Mouse (Mus musculus): ENCODE data around the gene Polr3gl. TPM values are rescaled to one million over a fixed set of nuclear protein-coding genes. Genes with fewer than 3 reads are reported as not detected.

Polr3gl gene
- total and polyA plus RNA-seq, 2 experiments from 2014 or later: 10.3 to 37.1 TPM

DNA sequence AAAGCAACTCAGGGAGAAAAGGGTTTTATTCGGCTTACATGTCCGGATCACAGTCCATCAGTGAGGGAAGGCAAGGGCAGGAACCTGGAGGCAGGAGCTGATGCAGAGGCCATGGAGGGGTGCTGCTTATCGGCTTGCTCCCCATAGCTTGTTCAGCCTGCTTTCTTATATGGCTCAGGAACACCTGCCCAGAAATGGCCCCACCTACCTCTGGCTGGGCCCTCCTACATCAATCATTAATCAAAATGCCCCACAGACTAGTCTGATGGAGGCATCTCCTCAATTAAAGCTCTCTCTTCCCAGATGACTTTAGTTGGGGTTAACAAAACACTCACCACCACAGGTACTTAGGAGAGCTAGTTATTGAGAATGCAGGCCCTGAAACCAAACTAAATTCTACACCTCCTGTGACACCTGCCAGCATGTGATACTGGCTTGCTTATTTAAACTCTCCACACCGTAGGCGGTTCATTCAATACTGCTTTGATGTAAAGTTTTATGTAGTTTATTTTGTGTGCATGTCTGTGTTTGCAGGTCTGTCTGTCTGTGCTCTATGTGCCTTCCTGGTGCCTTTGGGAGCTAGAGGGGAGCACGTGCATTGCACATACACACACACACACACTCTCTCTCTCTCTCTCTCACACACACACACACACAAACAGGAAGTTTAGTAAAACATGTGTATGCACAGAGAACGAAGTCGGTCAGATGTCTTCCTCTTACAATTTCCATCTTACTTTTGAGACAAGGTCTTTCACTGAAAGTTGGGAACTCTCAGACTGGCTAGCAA, 27.1 kb downstream of the Polr3gl start:
- DNase-seq (ENCODE audit: low spot score): no peak
- H3K27me3 ChIP-seq (ENCODE audit: control insufficient read depth, insufficient read depth, low read length): no peaks in the 10 kb centered on the region
- TF ChIP-seq EP300 (IDR thresholded peaks at IDR 0.05; ENCODE audit: low read depth): no peak
- H3K4me1 ChIP-seq (ENCODE audit: control insufficient read depth, insufficient read depth): peaks cover 52% of the 10 kb centered on the region
- no peak overlapping the region for H3K4me2 ChIP-seq (ENCODE audit: low read depth, low read length)
- 74% methylated on average over 8 of the region's 8 CpGs for WGBS
- no peak overlapping the region for H3K4me3 ChIP-seq (ENCODE audit: low read depth, low read length)
- H3K9me3 ChIP-seq (replicated peaks; ENCODE audit: control insufficient read depth, low read length): no peaks in the 10 kb centered on the region
- no peaks in the 10 kb centered on the region for H3K36me3 ChIP-seq (replicated peaks; ENCODE audit: control insufficient read depth, insufficient read depth, low read length)
- no peak for ATAC-seq (ENCODE audit: insufficient read depth, low read depth)
- H3K27ac ChIP-seq (ENCODE audit: low read depth): peak overlapping the region; percentile 13; the same call in 1 of the 2 replicates
- no peak overlapping the region for H3K9ac ChIP-seq (replicated peaks; ENCODE audit: low read depth, low read length)

DNA sequence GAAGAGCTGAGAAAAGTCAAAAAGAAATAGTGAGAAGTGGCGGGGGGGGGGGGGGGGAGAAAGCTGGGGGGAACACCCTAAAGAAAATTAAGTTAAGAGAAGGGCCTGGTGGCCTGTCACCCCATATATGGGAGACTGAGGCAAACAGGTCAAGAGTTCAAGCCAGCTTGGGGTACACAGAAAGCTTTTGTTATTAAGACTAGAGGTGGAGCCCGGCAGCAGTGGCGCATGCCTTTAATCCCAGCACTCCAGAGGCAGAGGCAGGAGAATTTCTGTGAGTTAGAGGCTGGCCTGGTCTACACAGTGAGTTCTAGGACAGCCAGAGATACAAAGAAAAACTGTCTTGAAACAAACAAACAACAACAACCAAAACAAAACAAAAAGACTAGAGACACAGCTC, 28.9 kb downstream of the Polr3gl start:
- Histone ChIP-seq H3K4me1 (ENCODE audit: control insufficient read depth, insufficient read depth) (peaks cover 36% of the 10 kb centered on the region), H3K27me3 (ENCODE audit: control insufficient read depth, insufficient read depth, low read length) (no peaks in the 10 kb centered on the region), H3K4me2 (ENCODE audit: low read depth, low read length) (no peak overlapping the region), H3K36me3 (replicated peaks; ENCODE audit: control insufficient read depth, insufficient read depth, low read length) (peaks cover 15% of the 10 kb centered on the region), H3K9me3 (replicated peaks; ENCODE audit: control insufficient read depth, low read length) (no peaks in the 10 kb centered on the region), H3K4me3 (ENCODE audit: low read depth, low read length) (no peak overlapping the region), H3K9ac (replicated peaks; ENCODE audit: low read depth, low read length) (no peak overlapping the region), H3K27ac (ENCODE audit: low read depth) (peak overlapping the region; percentile 96)
- TF ChIP-seq EP300 (IDR thresholded peaks at IDR 0.05; ENCODE audit: low read depth): no peak
- no peak for TF ChIP-seq CTCF (IDR thresholded peaks at IDR 0.05; ENCODE audit: low read depth)
- ATAC-seq (ENCODE audit: insufficient read depth, low read depth) (no peak), DNase-seq (ENCODE audit: low spot score) (no peak)
- 89% methylated on average over 3 of the region's 3 CpGs for WGBS

DNA sequence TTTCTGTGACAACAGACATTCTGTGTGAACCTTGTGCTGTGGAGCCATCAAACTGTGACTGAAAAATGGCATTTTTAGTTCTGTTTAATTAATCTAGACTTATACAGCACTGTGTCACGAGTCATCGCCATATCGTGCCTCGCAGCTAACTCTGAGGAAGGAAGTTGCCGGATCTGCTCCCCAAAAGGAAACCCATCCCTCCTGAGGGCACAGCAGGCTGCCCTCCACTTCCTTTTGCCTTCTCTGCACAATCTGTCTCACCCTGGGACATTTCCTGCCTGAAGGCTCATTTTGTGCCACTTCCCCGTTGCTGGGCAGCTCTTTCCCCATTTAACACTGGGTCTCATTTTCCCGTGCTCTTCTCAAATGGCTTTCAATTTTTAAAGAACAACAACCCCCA, 29.3 kb downstream of the Polr3gl start:
- H3K27ac ChIP-seq (ENCODE audit: low read depth): peak overlapping the region; percentile 96
- H3K9ac ChIP-seq (replicated peaks; ENCODE audit: low read depth, low read length): 0 out of 2 replicates have a peak overlapping the region, but pooled peaks have one; percentile 0
- peaks cover 31% of the 10 kb centered on the region for H3K4me1 ChIP-seq (ENCODE audit: control insufficient read depth, insufficient read depth)
- no peak for DNase-seq (ENCODE audit: low spot score)
- no peak for ATAC-seq (ENCODE audit: insufficient read depth, low read depth)
- peak overlapping the region; percentile 3; the same call in 1 of the 2 replicates for H3K4me2 ChIP-seq (ENCODE audit: low read depth, low read length)
- no peaks in the 10 kb centered on the region for H3K27me3 ChIP-seq (ENCODE audit: control insufficient read depth, insufficient read depth, low read length)
- H3K4me3 ChIP-seq (ENCODE audit: low read depth, low read length): no peak overlapping the region
- H3K9me3 ChIP-seq (replicated peaks; ENCODE audit: control insufficient read depth, low read length): no peaks in the 10 kb centered on the region
- TF ChIP-seq EP300 (IDR thresholded peaks at IDR 0.05; ENCODE audit: low read depth) (peak; percentile 50), CTCF (IDR thresholded peaks at IDR 0.05; ENCODE audit: low read depth) (no peak)
- peaks cover 20% of the 10 kb centered on the region for H3K36me3 ChIP-seq (replicated peaks; ENCODE audit: control insufficient read depth, insufficient read depth, low read length)
- WGBS: 45% methylated on average over 7 of the region's 7 CpGs

DNA sequence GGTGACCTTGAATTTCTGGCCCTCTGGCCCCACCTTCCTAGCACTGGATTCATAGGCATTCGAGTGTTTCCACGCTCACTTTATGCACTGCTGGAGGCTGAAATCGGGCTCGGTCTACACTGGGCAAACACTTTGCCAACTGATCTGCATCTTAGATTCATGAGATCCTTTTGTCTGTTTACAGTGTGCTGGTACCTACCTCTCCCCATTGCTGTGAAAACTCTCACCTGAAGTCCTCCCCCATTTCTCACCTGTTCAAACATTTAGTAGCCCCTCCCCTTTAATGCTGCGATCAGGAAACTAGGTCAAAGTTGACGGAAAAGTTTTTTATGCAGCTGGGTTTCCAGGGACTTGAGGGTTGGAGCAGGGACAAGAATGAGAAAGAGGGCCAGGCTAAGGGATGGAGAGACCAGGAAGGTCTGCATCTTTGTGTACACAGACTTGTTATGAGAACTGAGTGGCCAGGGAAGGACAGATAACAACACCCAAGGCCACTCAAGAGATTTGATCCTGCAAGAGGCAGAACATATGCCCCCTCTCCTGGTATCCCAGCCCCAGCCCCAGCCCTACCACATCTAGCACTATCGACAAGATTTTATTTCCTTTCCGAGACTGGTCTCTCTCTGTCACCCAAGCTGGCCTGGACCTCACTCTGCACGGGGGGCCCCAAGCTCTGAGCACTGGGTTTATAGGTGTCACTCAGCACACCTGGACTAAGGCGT, 29.9 kb downstream of the Polr3gl start:
- Histone ChIP-seq H3K9me3 (replicated peaks; ENCODE audit: control insufficient read depth, low read length) (no peaks in the 10 kb centered on the region), H3K4me1 (ENCODE audit: control insufficient read depth, insufficient read depth) (peaks cover 26% of the 10 kb centered on the region), H3K9ac (replicated peaks; ENCODE audit: low read depth, low read length) (0 out of 2 replicates have a peak overlapping the region, but pooled peaks have one; percentile 0), H3K27ac (ENCODE audit: low read depth) (peak overlapping the region; percentile 96), H3K36me3 (replicated peaks; ENCODE audit: control insufficient read depth, insufficient read depth, low read length) (peaks cover 25% of the 10 kb centered on the region), H3K4me3 (ENCODE audit: low read depth, low read length) (no peak overlapping the region), H3K4me2 (ENCODE audit: low read depth, low read length) (peak overlapping the region; percentile 3; the same call in 1 of the 2 replicates), H3K27me3 (ENCODE audit: control insufficient read depth, insufficient read depth, low read length) (no peaks in the 10 kb centered on the region)
- TF ChIP-seq EP300 (IDR thresholded peaks at IDR 0.05; ENCODE audit: low read depth) (no peak; the same call in 1 of the 2 replicates), CTCF (IDR thresholded peaks at IDR 0.05; ENCODE audit: low read depth) (no peak)
- peak; percentile 19 for ATAC-seq (ENCODE audit: insufficient read depth, low read depth)
- DNase-seq (ENCODE audit: low spot score): peak; percentile 80
- 20% methylated on average over 10 of the region's 10 CpGs for WGBS

DNA sequence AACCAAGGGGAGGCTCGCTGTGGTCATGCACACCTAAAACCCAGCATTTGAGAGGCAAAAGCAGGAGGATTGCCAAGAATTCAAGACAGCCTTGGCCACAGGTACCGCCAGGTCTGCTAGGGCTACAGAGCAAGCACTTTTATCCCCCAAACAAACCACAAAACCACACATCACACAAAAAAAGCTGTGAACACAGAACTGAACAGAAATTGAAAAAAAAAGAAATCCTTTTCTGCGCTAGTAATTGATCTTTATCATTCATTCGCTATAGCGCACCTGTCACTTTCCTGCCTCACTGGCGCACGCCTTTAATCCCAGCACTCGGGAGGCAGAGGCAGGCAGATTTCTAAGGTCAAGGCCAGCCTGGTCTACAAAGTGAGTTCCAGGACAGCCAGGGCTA, 30.7 kb downstream of the Polr3gl start:
- H3K4me3 ChIP-seq (ENCODE audit: low read depth, low read length): no peak overlapping the region
- ATAC-seq (ENCODE audit: insufficient read depth, low read depth) (0 out of 2 replicates have a peak, but pooled peaks have one; percentile 3), DNase-seq (ENCODE audit: low spot score) (no peak)
- no peaks in the 10 kb centered on the region for H3K27me3 ChIP-seq (ENCODE audit: control insufficient read depth, insufficient read depth, low read length)
- peak overlapping the region; percentile 96 for H3K27ac ChIP-seq (ENCODE audit: low read depth)
- TF ChIP-seq EP300 (IDR thresholded peaks at IDR 0.05; ENCODE audit: low read depth): no peak
- TF ChIP-seq CTCF (IDR thresholded peaks at IDR 0.05; ENCODE audit: low read depth): no peak
- H3K9me3 ChIP-seq (replicated peaks; ENCODE audit: control insufficient read depth, low read length): no peaks in the 10 kb centered on the region
- peaks cover 30% of the 10 kb centered on the region for H3K36me3 ChIP-seq (replicated peaks; ENCODE audit: control insufficient read depth, insufficient read depth, low read length)
- H3K4me2 ChIP-seq (ENCODE audit: low read depth, low read length): no peak overlapping the region
- WGBS: 87% methylated on average over 8 of the region's 8 CpGs
- no peak overlapping the region for H3K9ac ChIP-seq (replicated peaks; ENCODE audit: low read depth, low read length)
- H3K4me1 ChIP-seq (ENCODE audit: control insufficient read depth, insufficient read depth): peaks cover 19% of the 10 kb centered on the region
